Mouse (Mus musculus): ENCODE data around the gene Rap1gap2.

Rap1gap2 gene

GRCm38 (mm10) chr11:74533050-74533449 is 77.7 kb downstream of the Rap1gap2 start:
- no peak for DNase-seq

GRCm38 (mm10) chr11:74532401-74532800 is 78.3 kb downstream of the Rap1gap2 start:
- no peak for DNase-seq

GRCm38 (mm10) chr11:74531725-74532124 is 79.0 kb downstream of the Rap1gap2 start:
- no peak for DNase-seq

GRCm38 (mm10) chr11:74529803-74530202 is 80.9 kb downstream of the Rap1gap2 start:
- peak in 1 of 2 experiments; percentile 11 for DNase-seq

GRCm38 (mm10) chr11:74527555-74527954 is 83.2 kb downstream of the Rap1gap2 start:
- no peak for DNase-seq

- peak; percentile 52 to 55 for DNase-seq
Observed at GRCm38 (mm10) chr11:74526180-74527158, 84.2 kb downstream of the Rap1gap2 start.

GRCm38 (mm10) chr11:74525605-74526004 is 85.1 kb downstream of the Rap1gap2 start:
- no peak for DNase-seq

- no peak for DNase-seq
Observed at GRCm38 (mm10) chr11:74525205-74525604, 85.5 kb downstream of the Rap1gap2 start.

- no peak for DNase-seq
Observed at GRCm38 (mm10) chr11:74524050-74524965, 86.4 kb downstream of the Rap1gap2 start.

- DNase-seq, result no peak
Observed at GRCm38 (mm10) chr11:74523210-74523951, 87.3 kb downstream of the Rap1gap2 start.

- DNase-seq, result peak; percentile 34 to 43
Observed at GRCm38 (mm10) chr11:74522487-74523209, 88.1 kb downstream of the Rap1gap2 start.

GRCm38 (mm10) chr11:74521981-74522486 is 88.7 kb downstream of the Rap1gap2 start:
- DNase-seq, result peak; percentile 13 to 14

- DNase-seq, result no peak
Observed at GRCm38 (mm10) chr11:74520201-74520600, 90.5 kb downstream of the Rap1gap2 start.

GRCm38 (mm10) chr11:74516112-74516511 is 94.6 kb downstream of the Rap1gap2 start:
- no peak for DNase-seq

GRCm38 (mm10) chr11:74515046-74515445 is 95.7 kb downstream of the Rap1gap2 start:
- no peak for DNase-seq

GRCm38 (mm10) chr11:74512595-74512994 is 98.1 kb downstream of the Rap1gap2 start:
- DNase-seq, result no peak

- DNase-seq, result no peak
Observed at GRCm38 (mm10) chr11:74506275-74506674, 104.4 kb downstream of the Rap1gap2 start.

GRCm38 (mm10) chr11:74502485-74502884 is 108.2 kb downstream of the Rap1gap2 start:
- DNase-seq, result no peak

GRCm38 (mm10) chr11:74501989-74502388 is 108.7 kb downstream of the Rap1gap2 start:
- DNase-seq, result no peak

GRCm38 (mm10) chr11:74501061-74501460 is 109.7 kb downstream of the Rap1gap2 start:
- DNase-seq, result no peak

GRCm38 (mm10) chr11:74499521-74500099 is 111.1 kb downstream of the Rap1gap2 start:
- no peak for DNase-seq

Data from B cell, adult 2 months (primary cell).